Mouse (Mus musculus) ovary, postnatal 10 days (tissue): ENCODE data around the gene Ncbp3.

Experiments
- DNase-seq: peaks from one replicate; pipeline ENCODE4 v3.0.0; 2022; ENCODE audit warnings: low spot score

Gene Ncbp3

DNA sequence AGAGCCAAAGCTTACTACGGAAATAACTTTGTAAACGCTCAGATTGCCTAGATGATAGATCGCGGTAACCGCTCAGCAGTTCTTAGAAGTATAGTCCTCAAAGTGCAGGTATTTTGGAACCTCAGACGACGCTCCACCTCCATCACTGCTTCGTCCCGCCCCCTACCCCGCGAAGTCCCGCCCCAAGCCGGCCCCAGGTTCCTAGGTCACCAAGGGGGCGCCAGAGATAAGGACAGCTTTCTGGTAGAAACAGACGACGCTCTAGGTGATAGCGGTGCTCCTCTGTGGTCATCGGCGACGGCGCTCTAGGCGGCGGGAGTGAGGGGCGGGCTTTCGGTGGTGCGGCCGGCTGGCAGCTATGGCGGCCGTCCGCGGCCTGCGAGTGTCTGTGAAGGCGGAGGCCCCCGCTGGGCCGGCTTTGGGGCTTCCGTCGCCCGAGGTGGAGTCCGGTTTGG, at the start of gene Ncbp3:
Gene Ncbp3, plus strand, starts transcription at position 242 of the 455 bp plus-strand sequence.
- peak; percentile 93 for DNase-seq

DNA sequence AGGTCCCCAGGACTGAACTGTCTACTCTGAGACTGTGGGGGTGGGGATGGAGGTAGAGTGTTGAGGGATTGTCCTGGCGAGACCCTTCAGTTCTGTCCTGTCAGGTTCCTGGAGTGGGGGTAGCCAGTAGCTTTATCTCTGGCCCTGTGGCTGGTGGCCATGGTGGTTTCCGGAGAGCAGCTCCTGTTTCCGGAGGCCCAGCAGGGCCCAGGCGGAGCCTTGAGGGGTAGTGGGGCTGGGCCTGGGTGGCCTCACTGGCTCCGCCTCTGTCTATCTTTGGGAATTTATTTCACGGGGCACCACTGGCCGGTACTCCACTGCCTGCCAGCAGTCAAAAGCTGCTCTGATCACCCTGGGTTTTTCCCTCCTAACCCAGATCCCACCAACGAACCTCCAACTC, 48.8 kb upstream of the Ncbp3 start, which contains the start of gene P2rx1:
Gene P2rx1, plus strand, starts transcription at position 333 of the 400 bp plus-strand sequence.
- DNase-seq, result no peak

DNA sequence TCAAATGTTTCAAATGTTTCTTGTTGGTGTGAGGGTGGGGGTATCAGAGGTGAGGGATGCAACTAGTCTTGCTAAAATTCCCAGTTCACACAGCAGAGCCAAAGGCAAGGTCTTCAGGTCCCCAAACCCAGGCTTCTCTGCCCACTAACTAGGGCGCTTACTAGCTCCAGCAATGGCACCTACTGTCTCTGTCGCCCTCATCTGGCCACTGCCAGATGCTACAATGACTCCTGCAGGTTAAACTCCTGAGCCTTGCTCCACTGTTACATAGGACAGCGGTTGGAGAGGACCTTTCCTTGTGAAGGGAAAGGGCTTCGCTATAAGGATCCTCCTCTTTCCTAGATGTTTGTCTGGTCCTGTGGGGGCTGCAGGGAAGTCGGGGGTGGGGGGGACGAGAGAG, 46.6 kb upstream of the Ncbp3 start:
- no peak for DNase-seq

DNA sequence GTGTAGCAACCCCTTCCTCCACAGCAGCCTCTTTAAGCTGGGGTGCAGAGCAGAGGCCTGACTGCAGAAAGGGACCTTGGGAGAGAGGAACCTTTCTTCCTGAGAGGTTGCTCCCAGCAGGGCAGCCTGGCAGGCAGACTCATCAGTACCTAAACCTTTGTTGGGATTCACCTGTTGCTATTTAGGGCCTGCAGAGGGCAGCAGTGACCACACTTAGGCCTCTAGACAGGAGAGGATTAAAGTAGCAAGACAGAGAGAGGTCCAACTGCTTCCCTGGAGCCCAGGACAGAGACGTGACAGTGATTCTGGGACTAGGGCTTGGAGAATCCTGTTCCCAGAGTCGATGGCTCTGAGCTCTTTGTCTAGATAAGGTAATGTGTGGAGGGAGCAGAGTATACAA, 41.2 kb upstream of the Ncbp3 start:
- no peak for DNase-seq

DNA sequence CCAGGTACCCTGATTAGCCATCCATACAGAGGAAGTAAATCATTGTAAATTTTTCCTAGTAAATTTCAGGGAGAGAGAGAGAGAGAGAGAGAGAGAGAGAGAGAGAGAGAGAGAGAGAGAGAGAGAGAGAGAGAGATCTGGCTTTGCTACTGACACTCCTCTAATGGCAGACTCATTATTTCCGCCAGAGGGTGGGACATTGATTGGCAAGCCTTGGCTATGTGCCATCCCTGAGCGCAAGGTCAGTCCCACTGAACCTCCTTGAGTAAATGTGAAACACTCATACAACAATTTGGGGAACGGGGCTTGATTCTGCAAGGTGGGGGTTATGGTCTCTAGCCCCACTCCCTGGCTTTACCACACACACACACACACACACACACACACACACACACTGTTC, 40.5 kb upstream of the Ncbp3 start:
- DNase-seq, result no peak

DNA sequence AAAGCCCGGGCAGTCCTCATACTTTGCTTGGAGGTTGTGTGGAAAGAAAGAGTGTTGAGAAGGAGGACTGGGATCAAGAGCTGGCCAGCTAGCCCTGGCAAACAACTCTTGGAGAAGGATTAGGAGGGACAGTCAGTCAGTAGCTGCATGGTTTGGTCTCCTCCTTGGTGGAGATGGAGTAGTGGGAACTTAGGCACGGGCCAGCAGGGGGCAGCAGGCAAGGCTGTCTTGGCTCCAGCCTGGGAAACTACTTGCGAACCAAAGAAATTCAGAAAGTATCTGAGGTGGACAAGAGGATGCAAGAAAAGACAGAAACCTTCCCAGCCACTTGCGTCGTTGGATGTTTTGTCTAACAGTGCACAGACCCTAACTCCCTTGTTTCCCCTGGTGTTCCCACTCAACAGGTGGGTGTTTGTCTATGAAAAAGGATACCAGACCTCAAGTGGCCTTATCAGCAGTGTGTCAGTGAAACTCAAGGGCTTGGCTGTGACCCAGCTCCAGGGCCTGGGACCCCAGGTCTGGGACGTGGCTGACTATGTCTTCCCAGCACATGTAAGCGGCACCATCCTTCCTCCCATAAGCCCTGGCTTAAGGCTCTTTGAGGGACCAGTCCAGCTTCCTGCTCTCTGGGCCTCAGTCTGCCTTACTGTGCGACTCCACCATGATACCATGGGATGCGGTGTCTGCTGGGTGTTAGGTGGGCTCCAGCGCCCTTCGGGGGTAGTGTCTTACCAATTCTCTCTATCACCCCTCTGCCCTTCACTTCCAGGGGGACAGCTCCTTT, 39.7 kb upstream of the Ncbp3 start:
- no peak for DNase-seq

DNA sequence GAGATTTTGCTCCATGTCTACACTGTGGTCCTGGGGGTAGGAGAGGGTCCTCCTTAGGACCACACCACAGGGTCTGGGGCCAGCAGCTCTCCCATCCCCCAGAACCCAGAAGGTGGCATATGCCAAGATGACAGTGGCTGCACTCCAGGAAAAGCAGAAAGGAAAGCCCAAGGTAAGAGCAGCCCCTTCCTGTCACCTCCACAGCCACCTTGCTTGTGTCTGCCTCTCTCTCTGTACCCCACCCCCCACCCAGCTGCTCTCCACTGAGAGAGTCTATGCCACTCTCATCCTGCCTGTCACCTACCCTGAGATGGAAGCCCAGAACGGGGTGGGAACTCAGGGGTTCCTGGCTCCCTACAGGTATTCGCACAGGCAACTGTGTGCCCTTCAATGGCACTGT, 38.8 kb upstream of the Ncbp3 start:
- DNase-seq, result no peak

DNA sequence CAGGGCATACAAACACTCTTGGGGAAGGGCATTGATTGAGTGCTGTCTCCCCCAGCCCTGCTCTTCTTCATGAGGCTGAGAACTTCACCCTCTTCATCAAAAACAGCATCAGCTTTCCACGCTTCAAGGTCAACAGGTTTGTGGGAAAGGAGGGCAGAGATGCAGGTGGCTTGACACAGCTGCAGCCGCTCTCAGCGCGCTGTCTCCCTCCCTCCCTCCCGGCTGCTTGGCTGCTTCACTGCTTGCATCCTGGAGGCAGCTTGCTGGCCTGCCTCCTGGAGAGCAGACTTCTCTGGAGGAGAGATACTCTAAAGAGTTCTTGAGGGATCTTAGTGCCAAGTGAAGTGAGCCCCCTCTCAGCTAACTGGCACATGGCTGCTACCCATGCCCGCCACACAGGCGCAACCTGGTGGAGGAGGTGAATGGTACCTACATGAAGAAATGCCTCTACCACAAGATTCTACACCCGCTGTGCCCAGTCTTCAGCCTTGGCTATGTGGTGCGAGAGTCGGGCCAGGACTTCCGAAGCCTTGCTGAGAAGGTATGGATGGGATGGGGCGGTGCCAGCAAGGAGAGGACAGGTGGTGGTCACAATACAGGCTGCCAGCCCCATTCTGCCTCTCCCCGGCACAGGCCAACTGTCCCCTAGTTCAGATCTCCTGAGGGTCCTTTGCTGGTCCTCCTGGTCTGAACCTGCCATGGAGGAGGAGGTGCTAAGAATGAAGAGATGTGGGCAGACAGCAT, 37.9 kb upstream of the Ncbp3 start:
- no peak for DNase-seq

DNA sequence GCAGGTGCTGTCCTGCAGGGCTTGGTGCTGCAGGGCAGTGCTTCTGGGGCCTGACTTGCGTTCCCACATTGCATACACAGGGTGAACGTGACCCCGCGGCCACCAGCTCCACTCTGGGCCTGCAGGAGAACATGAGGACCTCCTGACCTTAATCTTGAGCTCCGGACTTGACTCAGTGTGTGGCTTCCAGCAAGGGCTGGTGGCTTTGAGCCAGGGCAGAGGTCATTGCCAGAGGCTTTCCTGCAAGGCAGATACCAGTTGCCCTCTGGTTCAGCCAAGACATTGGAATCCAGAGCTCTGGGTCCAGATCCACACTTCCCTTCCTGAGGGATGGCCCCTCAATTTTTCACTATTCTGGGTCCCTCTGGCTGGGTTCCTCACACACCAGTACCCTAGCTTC, 33.6 kb upstream of the Ncbp3 start:
- no peak for DNase-seq

DNA sequence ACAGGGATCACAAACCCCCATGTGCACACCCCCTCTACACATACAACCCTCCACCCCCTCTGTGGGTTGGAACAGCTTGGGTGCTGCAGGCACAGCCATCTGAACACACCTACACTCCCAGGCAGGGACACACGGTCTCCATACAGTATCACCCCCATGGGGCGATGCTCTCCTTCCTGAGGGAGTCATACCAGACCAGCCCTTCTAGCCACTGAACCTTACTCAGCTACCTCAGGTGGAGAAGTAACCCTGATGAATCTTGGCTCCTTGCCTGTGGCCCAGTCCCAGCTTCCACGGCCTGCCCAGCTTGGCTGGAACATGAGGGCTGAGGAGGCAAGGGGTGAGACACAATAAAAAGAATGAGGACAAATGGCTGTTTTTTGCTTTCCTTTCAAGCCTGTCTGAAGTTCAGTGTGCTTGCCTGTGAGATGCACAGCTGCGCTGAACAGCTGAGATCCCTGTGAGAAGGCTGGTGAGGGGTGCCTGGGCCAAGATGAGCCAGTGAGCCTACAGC, 32.7 kb upstream of the Ncbp3 start:
- DNase-seq, result no peak

DNA sequence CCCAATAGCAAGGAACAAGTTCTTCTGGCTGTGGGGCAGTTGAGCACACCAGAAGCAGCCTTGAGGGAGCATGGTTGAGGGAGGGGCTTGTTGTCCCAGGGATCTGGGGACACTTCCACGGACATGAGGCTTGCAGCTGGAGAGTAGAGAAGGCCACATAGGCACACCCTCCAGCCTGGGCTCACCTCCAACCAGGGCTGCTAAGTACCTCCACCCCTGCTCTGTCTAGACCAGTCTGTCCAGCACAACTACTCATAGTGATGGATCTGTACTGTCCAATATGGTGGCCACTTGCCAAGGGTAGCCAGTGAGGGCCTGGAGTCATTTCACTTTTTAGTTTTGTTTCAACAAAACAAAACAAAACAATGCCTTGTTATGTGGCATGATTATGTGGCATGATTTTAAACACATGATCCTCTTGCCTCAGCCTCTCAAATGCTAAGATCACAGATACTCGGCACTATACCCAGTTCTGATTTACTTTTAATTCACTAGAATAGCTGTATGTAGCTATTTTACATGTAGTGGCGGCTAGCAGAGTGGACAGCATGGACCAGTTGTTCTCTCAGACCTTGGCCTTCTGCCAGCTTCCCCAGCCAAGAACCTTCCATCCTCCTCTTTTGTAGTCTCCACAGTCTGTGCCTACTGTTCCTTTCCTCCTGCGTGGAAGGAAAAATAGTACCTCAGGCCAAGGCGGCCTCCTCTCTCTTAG, 32.0 kb upstream of the Ncbp3 start:
- no peak for DNase-seq

DNA sequence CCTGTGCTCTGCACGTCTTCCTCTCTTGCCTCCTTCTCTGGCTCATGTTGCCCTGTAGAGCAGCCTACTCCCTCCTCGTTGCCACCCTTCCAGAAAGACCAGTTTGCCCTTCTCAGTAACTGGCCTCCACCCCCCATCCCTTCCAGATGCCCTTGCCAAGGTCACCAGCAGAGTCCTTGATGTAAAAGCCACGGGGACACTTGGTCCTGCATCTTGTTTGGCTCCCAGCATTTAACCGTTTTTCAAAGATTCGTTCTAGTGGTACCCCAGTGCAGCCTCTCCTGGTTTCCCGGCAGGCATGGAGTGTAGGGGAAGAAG, 31.5 kb upstream of the Ncbp3 start:
- no peak for DNase-seq

DNA sequence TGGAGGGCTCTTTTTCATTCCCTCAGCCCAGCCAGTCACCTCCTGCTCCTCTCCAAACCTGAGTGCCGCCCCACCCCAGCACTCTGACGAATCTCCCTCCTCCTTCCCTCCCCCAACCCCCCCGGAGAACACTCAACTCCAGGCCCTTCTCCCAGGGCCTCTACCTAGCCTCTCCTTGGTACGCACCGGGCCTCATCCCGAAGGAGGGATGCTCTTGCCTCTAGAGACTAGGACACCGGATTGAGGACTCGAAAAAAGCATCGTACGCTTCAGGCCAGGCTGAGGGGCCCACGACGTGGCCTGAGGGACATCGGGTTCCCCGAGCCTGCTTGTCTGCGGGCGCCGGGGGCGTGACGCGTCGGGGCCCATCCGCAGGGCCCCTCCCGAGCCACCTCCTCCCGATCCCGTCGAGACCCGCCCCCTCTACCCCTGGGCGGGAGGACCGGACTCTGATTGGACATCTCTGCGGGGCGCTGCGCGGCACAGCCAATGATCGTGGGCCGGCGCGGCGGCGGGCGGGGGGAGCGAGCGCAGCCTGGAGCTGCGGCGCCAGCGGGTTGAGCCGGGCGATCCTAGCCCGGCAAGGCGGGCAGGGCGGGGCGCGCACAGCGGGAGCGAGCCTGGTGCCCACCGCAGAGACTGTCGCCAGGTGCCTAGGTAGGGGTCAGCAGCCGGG, 29.0 kb upstream of the Ncbp3 start, which contains the start of gene Camkk1:
Gene Camkk1, plus strand, starts transcription at position 538 of the 676 bp plus-strand sequence.
- peak; percentile 79 for DNase-seq

DNA sequence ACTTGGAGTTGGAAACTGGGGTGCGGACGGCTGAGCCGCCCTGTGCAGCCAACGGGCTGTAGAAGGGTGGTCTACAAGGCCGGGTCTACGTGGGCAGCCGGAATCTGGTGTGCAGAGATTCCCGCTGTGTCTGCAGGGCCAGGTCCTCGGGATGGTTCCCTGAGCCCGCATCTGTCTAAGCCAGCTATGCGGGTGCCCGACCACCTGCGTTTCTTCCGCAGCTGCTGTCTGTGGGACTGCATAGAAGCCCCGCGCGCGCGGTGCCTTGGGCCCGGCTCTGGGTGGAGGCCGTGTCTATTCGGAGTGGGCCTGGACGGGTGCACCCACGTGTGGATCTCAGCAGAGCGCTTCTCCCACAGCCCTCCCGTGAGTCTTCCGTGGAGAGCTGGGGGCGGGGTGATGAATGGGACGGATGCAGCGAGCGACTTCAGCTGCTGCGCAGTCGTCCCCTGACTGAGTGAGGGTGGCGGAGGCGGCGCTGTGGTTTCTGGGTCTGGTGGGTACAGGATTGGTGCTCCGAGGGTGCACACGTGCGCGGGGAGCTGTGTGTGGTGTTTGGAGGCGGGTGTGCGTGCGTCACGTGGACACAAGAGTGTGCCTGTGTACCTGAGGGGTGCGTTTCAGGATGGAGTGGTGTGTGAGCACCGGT, 28.3 kb upstream of the Ncbp3 start:
- DNase-seq, result no peak

DNA sequence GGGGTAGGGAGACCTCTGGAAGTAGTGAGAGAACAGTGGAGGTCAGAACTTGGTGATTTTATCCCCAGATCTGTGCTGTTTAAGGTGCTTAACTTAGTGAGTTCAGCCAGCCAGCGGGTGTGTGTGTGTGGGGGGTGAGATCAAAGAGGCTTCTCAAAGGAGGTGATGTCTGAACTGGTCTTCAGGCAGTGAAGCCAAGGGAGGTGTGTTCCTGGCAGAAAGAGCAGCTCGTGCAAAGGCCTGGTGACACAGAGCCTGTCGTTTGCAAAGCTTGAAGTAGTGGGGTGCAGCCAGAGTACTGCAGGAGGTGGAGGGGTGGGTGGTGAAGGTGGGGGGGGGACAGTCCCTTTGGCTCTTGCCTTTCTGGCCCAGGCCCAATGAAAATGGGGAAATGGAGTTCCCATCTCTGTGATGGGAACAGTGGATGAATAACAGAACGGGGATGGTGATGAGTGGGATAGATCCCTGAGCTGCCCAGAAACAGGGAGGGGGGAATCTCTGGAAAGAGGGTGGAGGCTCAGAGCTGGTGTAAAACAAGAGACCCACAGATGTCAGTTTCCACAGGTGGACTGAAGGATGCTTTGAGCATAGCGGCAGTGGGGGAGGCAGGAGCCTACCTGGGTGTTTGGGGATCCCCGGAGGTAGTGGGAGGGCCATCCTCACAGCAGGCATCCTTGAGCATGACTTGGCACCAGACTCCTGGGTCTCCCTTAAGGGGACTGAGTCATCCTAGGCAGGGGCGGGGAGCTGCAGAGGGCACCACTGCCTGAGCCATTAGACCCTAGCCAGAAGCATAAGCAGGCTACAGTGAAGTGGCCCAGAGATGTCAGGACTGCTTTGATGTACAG, 26.4 kb upstream of the Ncbp3 start:
- DNase-seq, result no peak

DNA sequence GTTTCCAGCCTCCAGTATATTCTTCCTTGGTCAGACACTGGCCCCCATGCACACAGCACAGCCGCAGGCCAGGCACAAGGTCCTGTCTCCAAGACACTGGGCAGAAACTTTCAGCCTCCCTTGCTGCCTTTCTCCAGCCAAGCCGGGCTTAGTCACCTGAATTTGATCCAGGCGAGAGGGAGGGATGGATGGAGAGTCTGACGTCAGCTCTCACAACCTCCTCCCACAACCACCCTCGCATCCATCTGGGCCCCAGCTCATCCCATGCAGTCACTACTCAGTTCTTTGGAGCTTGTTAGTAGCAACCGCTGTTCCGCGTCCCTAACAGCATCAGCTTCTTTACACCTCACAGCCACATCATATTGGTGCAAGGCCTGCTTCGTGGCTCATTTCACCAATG, 24.5 kb upstream of the Ncbp3 start:
- no peak for DNase-seq

DNA sequence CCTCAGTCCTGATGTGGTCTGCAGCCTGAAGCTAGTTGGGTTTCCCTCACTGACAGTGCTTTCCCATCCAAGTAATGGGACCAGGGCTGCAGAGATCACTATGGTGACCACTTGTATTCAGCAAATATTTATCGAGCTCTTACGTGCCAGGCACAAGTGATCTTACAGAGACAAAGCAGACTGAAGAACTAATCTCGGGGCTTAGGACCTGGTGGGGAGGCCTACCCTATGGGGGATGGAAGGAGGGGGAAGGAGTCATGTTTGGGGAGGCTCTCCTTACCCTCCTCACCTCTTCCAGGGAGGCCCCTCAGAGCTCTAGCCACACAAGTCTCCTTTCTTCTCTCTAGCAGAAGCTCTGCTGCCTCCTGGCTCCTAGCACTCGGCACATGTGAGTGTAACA, 23.8 kb upstream of the Ncbp3 start:
- no peak for DNase-seq

DNA sequence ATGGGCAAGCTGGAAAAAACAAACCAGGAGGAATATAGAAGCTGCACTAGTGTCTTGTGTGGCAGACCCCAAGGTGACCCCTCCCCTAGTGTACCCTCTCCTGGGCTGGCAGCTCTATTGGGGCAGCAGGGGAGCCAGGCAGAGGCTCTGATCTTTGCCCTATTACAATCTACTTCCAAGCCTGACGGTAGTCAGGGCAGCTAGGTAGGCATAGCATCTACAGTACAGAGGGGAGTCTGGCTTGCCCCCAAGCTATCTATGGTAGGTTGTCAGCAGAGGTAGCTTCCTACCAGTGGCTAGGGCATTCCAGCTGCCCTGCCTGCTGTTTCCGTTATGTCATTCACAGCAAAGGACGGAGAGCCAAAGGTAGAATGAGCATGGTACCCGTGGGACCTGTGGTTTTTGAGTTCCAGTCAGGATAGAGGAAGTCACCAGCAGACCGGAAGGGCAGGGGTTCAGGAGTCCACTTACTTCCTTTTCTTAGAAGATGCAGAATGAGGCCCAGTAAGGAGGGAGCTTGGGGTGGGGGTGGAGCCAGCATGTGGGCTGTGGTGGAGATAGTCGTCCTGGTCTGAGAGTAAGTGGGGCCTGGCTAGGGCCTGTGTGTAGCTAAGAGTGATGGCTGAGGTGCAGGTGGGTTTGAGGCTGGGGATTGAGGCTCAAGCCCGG, 23.2 kb upstream of the Ncbp3 start:
- no peak for DNase-seq

DNA sequence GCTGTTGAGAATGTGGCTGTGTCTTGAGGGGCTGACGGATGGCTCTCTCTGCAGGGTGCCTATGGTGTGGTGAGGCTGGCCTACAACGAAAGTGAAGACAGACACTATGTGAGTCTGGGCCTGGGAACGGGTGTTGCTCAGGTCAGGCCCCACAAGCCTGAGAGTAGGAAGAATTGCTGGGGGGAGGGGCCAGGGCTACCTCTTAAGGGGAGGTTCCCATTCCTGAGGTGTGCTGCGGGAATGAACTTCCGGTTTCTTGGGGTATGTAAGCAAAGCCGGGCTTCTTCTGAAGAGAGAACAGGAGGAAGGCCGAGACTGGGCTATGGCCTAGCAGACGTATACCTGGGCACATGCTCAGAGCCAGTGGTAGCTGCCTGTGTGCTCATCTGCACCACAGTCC, 20.6 kb upstream of the Ncbp3 start:
- no peak for DNase-seq
